Mouse (Mus musculus): ENCODE measurements around the gene Polr2g. TPM values are rescaled to one million over a fixed set of nuclear protein-coding genes. Genes with fewer than 3 reads are reported as not detected.

Gene Polr2g
- total and polyA plus RNA-seq, 2 experiments, result 13.2 to 26.6 TPM

GRCm38 (mm10) chr19:8819596-8820423, 21.4 kb upstream of the Polr2g start, which contains the start of gene Hnrnpul2:
Gene Hnrnpul2 (plus strand): TSS chr19:8820010.
- DNase-seq (ENCODE audit: extremely low read depth, low read depth, low spot score), result peak; percentile 95
- H3K9ac ChIP-seq (ENCODE audit: low read depth, low read length), result peak within 1 kb of the TSS; percentile 93
- peaks cover 25% of the 10 kb centered on the region for H3K36me3 ChIP-seq (ENCODE audit: control insufficient read depth, insufficient read depth, low read length)
- TF ChIP-seq POLR2A (IDR thresholded peaks at IDR 0.05; ENCODE audit: extremely low read depth, insufficient read depth, low read length) (peak; percentile 91), CTCF (IDR thresholded peaks at IDR 0.05; ENCODE audit: low read depth, low read length) (no peak)
- peaks cover 10% of the 10 kb centered on the region; the same call in 1 of the 2 replicates for H3K79me2 ChIP-seq (ENCODE audit: control insufficient read depth, insufficient read depth, low read length)
- peak within 1 kb of the TSS; percentile 96 for H3K27ac ChIP-seq (replicated peaks; ENCODE audit: insufficient read depth, low read depth, low read length)
- peak within 1 kb of the TSS; percentile 82 for H3K4me3 ChIP-seq (ENCODE audit: insufficient read depth, low read depth, low read length)
- WGBS, result under 1% methylated on average over 82 of the region's 83 CpGs
- H3K4me1 ChIP-seq (ENCODE audit: control insufficient read depth, insufficient read depth, low read length), result peaks cover 18% of the 10 kb centered on the region
- no peaks in the 10 kb centered on the region for H3K27me3 ChIP-seq (ENCODE audit: control insufficient read depth, insufficient read depth, low read length)

- peaks cover 18% of the 10 kb centered on the region for H3K4me1 ChIP-seq (ENCODE audit: control insufficient read depth, insufficient read depth, low read length)
- peak; percentile 97 for DNase-seq (ENCODE audit: extremely low read depth, low read depth, low spot score)
- TF ChIP-seq CTCF (IDR thresholded peaks at IDR 0.05; ENCODE audit: low read depth, low read length) (no peak), POLR2A (IDR thresholded peaks at IDR 0.05; ENCODE audit: extremely low read depth, insufficient read depth, low read length) (peak; percentile 60; the same call in 1 of the 2 replicates)
- peaks cover 10% of the 10 kb centered on the region; the same call in 1 of the 2 replicates for H3K79me2 ChIP-seq (ENCODE audit: control insufficient read depth, insufficient read depth, low read length)
- H3K27me3 ChIP-seq (ENCODE audit: control insufficient read depth, insufficient read depth, low read length), result no peaks in the 10 kb centered on the region
- peak within 1 kb of the TSS; percentile 93 for H3K9ac ChIP-seq (ENCODE audit: low read depth, low read length)
- under 1% methylated on average over 33 of the region's 33 CpGs for WGBS
- peaks cover 21% of the 10 kb centered on the region for H3K36me3 ChIP-seq (ENCODE audit: control insufficient read depth, insufficient read depth, low read length)
- H3K4me3 ChIP-seq (ENCODE audit: insufficient read depth, low read depth, low read length), result peak within 1 kb of the TSS; percentile 82
- H3K27ac ChIP-seq (replicated peaks; ENCODE audit: insufficient read depth, low read depth, low read length), result peak within 1 kb of the TSS; percentile 96
Measured at GRCm38 (mm10) chr19:8818801-8819595, 20.6 kb upstream of the Polr2g start, which contains the start of gene Ttc9c. Gene Ttc9c (minus strand): TSS chr19:8819333.

GRCm38 (mm10) chr19:8818301-8818798, 20.0 kb upstream of the Polr2g start:
- Histone ChIP-seq H3K79me2 (ENCODE audit: control insufficient read depth, insufficient read depth, low read length) (peaks cover 10% of the 10 kb centered on the region; the same call in 1 of the 2 replicates), H3K36me3 (ENCODE audit: control insufficient read depth, insufficient read depth, low read length) (peaks cover 14% of the 10 kb centered on the region), H3K27ac (replicated peaks; ENCODE audit: insufficient read depth, low read depth, low read length) (peak overlapping the region; percentile 95), H3K4me3 (ENCODE audit: insufficient read depth, low read depth, low read length) (peak overlapping the region; percentile 82), H3K9ac (ENCODE audit: low read depth, low read length) (peak overlapping the region; percentile 78), H3K27me3 (ENCODE audit: control insufficient read depth, insufficient read depth, low read length) (no peaks in the 10 kb centered on the region), H3K4me1 (ENCODE audit: control insufficient read depth, insufficient read depth, low read length) (peaks cover 18% of the 10 kb centered on the region)
- TF ChIP-seq POLR2A (IDR thresholded peaks at IDR 0.05; ENCODE audit: extremely low read depth, insufficient read depth, low read length) (no peak), CTCF (IDR thresholded peaks at IDR 0.05; ENCODE audit: low read depth, low read length) (no peak)
- DNase-seq (ENCODE audit: extremely low read depth, low read depth, low spot score), result no peak
- 13% methylated on average over 14 of the region's 14 CpGs for WGBS

- Histone ChIP-seq H3K27me3 (ENCODE audit: control insufficient read depth, insufficient read depth, low read length) (no peaks in the 10 kb centered on the region), H3K9ac (ENCODE audit: low read depth, low read length) (no peak overlapping the region), H3K79me2 (ENCODE audit: control insufficient read depth, insufficient read depth, low read length) (peaks cover 10% of the 10 kb centered on the region; the same call in 1 of the 2 replicates), H3K4me1 (ENCODE audit: control insufficient read depth, insufficient read depth, low read length) (peaks cover 13% of the 10 kb centered on the region), H3K27ac (replicated peaks; ENCODE audit: insufficient read depth, low read depth, low read length) (no peak overlapping the region), H3K36me3 (ENCODE audit: control insufficient read depth, insufficient read depth, low read length) (peaks cover 16% of the 10 kb centered on the region), H3K4me3 (ENCODE audit: insufficient read depth, low read depth, low read length) (no peak overlapping the region)
- no peak for DNase-seq (ENCODE audit: extremely low read depth, low read depth, low spot score)
- TF ChIP-seq CTCF (IDR thresholded peaks at IDR 0.05; ENCODE audit: low read depth, low read length) (no peak), POLR2A (IDR thresholded peaks at IDR 0.05; ENCODE audit: extremely low read depth, insufficient read depth, low read length) (no peak)
- WGBS, result 71% methylated on average over 3 of the region's 3 CpGs
Measured at GRCm38 (mm10) chr19:8817001-8817400, 18.6 kb upstream of the Polr2g start.

- no peaks in the 10 kb centered on the region for H3K27me3 ChIP-seq (ENCODE audit: control insufficient read depth, insufficient read depth, low read length)
- H3K4me3 ChIP-seq (ENCODE audit: insufficient read depth, low read depth, low read length), result no peak overlapping the region
- peaks cover 8% of the 10 kb centered on the region; the same call in 1 of the 2 replicates for H3K79me2 ChIP-seq (ENCODE audit: control insufficient read depth, insufficient read depth, low read length)
- no peak overlapping the region for H3K9ac ChIP-seq (ENCODE audit: low read depth, low read length)
- H3K27ac ChIP-seq (replicated peaks; ENCODE audit: insufficient read depth, low read depth, low read length), result no peak overlapping the region
- H3K36me3 ChIP-seq (ENCODE audit: control insufficient read depth, insufficient read depth, low read length), result peaks cover 21% of the 10 kb centered on the region
- H3K4me1 ChIP-seq (ENCODE audit: control insufficient read depth, insufficient read depth, low read length), result peaks cover 11% of the 10 kb centered on the region
- whole genome bisulfite sequencing, result 84% methylated on average over 11 of the region's 11 CpGs
- TF ChIP-seq POLR2A (IDR thresholded peaks at IDR 0.05; ENCODE audit: extremely low read depth, insufficient read depth, low read length) (no peak), CTCF (IDR thresholded peaks at IDR 0.05; ENCODE audit: low read depth, low read length) (no peak)
- no peak for DNase-seq (ENCODE audit: extremely low read depth, low read depth, low spot score)
Measured at GRCm38 (mm10) chr19:8815812-8816211, 17.4 kb upstream of the Polr2g start.
